Mouse (Mus musculus) lung, postnatal 10 days (tissue): ENCODE measurements around the gene Rin3.

Experiments used
- DNase-seq: peaks from one replicate; pipeline ENCODE4 v3.0.0; 2021

Gene Rin3

DNA sequence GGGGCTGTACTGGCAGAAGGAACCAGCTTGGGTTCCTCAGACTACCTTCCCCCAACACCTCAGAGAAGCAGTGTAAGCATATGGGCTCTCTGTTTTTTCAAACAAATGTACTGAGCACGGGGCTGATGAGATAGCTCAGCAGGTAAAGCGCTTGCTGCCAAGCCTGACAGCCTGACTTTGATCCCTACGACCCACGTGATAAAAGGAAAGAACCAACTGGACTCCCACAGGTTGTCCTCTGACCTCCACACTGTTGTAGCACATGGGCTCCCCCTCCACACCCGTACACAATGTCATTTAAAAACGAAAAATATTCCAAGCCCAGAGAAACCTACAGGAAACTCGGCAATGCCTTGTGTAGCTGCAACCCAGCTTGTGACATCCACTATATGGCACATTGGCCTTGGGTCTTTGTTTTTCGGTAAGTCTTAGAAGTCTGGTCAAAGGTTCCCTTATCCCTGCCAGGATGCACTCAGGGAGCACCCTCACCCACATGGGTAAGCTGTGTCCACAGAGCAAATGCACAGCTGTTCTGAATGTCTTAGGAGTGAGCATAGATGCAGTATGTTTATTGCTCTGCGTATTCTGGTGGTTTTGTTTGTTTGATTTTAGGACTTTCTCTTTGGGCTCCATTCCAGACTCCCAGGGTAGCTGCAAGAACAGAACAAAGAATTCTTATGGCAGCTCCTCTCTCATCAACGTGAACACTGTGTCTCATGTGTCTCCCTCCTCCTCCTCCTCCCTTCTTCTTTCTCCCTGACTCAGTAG lies 22.4 kb downstream of the Rin3 start:
- peak; percentile 46 for DNase-seq

DNA sequence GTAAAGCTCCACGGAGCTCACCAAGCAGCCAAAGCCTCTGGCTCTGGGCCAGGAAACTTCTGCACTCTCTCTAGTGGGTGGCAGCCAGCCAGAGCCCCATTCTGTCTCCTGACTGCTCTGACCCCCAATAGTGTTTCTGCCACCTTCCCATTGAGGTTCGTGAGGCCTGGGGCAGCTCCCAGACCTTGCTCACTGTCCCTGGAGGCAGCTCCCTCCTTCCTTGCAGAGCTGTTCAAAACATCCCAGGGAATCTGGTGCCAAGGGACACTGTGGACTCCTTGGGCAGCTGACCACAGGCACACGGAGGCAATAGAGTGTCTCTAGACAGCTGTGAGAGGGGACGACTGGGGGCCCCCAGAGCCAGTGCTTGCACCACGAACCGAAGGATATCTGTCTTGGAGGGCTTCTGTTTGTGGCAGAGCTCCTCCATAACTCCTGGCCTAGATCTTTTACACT lies 25.2 kb downstream of the Rin3 start:
- peak; percentile 86 for DNase-seq

DNA sequence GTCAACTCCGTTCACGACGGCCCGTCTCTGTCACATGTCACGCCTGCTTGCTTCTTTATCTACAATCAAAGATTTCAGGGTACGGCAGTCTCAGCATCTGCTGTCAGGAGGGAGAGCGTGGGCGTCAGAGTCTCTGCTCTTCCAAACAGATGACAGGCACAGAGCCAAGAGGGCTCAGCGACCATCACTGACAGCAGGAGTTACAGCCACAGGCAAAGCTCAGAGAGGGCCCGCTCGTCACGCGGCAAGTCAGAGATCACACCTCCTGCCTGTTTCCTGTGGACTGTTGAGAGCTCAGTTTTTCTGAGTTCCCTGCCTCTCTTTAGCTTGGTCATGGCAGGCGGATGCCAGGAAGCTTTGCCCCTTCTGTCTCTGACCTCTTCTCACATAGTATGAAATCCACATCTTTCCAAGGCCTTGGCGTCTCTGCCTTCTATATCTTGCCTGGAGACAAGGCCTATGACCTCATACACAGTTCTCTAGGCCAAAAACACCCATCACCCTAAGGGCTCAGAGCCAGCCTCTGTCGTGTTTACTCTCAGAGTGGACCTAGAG lies 25.7 kb downstream of the Rin3 start:
- peak; percentile 93 for DNase-seq

DNA sequence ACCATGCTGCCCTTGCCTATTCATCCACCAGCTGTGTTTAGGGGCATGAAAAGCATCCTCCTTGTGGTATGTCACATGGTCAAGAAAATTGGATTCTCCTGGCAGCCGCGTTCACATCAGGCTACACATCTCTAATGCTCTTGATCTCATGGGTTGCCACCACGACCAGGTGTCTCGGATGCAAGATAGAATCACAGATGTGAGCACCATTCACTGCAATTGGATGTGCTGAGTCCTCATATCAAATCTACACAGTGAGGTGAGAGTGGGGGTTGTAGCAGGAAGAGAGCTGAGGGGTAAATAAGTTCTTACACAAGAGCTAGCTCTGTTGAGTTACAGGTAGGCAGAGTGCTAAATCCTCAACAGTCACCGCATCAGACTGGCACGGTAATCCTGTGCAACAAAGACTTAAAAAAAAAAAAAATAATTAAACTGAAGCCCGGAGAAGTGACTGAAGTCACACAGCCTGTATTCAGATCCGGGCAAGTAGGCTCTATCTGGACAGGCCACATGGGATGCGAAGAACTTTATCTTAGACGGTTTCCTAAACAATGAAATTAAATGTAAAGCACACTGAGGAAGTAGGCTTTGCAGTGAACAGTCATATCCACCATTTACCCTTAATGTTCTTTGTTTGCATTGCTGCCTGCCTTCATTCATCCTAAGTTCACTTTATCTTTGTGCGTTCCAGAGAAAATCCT lies 26.4 kb downstream of the Rin3 start:
- DNase-seq: no peak

DNA sequence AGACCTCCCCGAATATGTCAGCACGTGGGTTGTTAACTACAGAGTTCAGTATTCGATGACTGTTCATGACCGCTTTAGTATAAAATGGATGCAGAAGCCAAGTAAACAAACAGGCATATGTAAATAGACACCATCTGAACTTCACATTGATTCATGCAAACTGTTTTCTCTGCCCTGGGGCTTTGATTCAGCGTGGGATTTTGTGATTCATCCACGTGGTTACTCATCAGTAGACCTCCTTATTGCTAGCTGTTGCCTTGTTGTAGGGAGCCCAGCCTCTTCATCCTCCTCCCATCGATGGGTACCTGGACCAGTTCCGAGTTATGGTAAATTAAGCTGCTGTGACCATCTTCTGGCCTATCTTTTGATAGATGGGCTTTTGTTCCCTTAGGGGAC lies 26.9 kb downstream of the Rin3 start:
- DNase-seq: no peak

DNA sequence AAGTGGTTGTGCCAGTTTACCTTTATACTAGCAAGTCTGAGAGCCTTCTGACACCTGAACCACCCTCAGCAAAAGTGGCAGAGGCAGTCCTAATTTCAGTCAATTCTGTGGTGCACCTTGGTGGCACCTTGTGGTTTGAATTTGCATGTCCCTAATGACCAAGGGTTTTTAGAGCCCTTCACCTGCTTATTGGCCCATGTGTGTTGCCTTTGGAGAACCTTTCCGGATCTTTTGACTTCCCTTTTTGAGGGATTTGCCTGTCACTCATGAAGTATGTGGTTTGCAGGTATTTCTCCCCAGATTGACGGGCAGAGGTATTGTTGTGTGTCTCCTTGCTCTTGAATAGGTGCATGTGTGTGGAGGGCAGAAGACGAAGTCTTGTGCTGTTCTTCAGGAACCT lies 27.4 kb downstream of the Rin3 start:
- no peak for DNase-seq

DNA sequence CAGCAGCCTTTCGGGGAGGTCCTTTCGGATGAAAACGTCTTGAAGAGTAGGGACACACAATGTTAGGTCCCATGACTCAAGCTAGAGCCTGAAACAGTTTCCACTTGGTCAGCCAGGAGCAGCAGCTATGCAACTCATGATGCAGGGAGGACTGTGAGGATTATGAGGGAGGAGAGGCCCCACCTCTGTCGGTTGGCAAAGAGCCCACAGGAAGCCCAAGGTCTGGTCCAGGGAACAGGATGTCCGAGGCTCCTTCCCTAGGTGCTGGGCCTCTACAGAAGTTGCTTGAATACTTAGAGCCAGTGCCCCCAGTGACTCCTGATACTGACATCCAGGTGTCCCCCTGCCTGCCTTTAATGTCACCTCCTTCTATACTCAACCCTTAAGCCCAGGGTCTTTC lies 28.6 kb downstream of the Rin3 start:
- DNase-seq: no peak

DNA sequence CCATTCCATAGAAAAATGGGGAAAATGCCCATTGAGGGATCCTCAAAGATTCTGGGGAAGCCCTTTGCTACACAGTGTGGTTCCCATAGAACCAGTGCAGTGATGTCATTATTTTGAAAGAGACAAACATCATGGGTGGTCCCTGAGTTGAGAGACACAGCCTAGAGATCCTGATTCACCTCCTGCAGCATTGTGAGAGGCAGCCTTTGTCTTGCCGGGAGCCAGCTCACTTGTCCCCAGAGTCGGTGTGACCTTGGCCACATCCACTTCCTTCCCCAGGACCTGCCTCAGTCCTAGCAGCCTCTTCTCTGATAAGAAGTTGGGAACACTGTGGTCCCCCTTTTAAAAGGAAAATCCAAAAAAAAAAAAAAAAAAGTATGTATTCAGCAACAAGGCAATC lies 36.3 kb downstream of the Rin3 start:
- DNase-seq: no peak

DNA sequence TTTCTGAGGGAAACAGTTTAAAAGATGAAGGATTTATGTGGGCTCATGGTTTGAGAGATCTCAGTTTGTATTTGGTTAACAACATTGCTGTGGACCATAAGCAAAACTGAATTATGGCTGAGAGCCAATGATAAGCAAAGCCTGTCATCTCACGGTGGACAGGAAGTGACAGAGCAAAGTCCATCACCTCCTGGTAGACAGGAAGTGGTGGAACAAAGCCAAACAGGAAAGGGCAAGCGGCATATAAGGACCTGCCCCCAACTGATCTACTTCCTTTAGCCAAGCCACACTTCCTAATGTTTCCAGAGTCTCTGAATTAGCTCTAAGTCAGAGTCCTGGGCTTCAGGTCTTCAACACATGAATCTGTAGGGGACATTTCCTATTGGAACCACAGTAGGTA lies 37.1 kb downstream of the Rin3 start:
- DNase-seq: peak; percentile 76

DNA sequence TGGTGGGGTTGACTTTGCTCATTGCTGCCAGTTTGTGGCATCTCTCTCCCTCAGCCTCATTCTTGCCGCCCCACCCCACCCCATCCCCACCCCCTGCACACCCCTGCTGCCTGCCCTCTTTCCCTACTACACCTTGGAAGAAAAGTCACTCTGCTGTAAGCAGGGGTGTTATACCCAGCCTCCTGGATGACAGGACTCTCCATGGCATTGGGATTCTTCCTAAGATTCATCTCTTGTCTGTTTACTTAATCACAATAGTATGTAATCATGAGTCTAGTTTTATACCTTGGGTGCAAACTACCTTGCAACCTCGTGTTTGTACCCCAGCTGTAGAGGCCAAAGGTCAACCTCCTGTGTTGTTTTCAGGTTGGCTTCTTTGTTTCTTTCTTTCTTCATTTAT lies 37.5 kb downstream of the Rin3 start:
- DNase-seq: no peak

DNA sequence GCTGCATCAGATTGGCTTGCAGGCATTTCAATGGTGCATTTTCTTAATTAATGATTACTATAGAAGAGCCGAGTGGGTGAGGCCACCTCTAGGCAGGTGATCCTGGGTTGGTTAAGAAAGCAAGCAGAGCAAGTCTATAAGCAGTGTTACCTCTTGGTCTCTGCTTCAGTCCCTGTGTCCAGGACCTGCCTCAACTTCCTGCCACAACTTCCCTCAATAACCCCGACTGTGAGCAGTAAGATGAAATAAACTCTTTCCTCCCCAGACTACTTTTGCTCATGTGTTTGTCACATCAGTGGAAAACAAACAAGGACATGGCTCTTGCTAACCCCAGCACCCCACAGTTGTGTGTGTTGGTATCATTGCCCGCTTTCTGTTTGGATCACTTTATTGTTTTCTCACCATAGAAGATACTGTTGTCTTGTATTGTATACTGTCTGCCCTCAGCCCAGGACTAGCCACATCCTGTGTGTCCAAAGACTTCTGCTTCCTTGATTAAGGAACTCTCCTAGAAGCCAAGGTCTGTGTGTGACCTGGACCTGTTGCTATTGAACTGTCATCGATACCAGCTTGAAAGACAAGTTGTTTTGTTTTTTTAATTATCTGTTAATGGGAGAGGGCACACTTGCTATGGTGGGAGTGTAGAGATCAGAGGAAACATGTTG lies 38.3 kb downstream of the Rin3 start:
- DNase-seq: no peak

DNA sequence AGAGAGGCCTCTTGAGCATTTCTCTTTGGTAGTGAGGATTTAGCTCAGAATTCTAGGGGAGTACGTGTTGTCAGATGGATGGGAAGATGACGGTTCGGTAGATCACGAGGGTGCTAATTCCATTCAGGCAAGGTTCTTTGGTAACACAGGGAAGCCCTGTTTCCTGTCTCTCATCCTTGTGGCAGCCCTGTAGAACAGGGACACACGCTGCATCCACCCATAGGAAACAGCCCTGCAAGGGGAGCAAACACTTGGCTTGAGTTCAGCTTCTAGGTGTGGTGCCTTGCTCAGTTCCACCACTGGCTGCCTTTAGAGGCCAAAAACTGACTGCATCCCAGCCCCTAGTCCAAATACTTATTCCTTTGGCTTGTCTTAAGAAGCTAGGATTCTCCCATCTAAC lies 39.0 kb downstream of the Rin3 start:
- peak; percentile 40 for DNase-seq

DNA sequence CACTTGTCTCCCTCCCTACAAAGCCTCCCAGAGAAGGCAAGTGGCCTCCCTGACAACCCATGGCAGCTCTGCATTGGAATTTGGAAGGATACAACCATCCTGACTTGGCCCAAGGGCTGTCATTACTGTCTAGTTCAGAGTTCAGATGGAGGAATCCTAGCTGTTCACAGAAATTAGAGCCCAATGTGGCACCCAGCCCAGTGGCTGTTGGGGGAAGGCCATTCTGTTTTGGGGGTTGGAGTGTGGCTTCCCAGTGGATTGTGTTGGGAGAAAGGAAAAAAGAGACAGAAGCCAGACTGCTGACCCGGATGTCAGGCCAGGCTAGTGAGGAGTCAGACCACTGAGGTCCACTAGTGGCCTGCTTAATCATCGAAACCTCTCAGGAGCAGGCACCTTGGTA lies 40.5 kb downstream of the Rin3 start:
- peak; percentile 89 for DNase-seq

DNA sequence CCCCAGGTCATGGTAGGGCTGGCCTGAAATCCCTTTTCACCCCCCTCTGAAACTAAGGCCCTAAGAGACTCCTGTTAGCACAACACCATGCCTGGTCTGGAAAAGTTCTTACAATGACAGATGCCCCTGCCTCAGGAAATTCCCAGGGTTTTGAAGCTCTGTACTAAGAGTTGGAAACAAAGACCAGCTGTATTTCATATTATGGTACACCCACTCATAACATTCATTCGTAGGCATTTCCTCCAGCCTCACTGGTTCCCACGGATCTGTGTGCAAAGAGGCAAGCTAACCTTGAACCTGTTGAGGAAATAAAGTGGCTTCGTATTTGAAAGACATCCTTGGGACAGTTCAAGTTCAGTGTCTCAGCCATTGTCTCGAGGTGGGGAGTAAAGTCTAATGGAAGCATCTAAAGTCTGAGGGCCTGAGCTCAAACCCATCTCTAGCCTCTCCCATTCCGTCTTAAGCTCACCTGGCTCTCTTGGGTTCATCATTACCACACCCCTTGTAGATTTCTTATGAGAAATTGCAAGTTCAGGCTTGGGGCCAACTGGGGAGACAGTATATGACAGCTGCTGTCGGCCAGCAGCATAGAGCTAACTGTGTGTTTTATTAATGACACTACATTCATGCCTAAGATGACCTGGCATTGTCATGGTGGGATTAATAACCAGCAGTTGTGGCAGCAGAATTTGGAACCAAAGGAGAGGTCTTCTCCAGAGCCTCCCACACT lies 41.5 kb downstream of the Rin3 start:
- peak; percentile 34 for DNase-seq

DNA sequence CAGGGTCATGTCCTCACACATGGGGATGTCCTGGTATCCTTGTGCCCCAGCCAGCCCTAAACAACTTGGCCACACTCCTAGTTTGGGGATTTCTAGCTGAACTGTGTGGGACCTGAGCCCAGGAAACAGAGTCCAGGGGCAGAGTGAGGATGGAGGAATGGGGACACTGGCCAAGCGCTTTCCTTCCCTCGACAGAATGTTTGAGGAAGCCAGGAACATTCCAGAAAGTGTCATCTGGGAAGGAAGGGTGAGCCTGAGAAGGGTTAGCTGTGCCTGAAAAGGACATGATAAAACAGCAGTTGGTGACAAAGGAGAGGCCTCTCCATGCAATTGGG lies 42.0 kb downstream of the Rin3 start:
- DNase-seq: peak; percentile 88

DNA sequence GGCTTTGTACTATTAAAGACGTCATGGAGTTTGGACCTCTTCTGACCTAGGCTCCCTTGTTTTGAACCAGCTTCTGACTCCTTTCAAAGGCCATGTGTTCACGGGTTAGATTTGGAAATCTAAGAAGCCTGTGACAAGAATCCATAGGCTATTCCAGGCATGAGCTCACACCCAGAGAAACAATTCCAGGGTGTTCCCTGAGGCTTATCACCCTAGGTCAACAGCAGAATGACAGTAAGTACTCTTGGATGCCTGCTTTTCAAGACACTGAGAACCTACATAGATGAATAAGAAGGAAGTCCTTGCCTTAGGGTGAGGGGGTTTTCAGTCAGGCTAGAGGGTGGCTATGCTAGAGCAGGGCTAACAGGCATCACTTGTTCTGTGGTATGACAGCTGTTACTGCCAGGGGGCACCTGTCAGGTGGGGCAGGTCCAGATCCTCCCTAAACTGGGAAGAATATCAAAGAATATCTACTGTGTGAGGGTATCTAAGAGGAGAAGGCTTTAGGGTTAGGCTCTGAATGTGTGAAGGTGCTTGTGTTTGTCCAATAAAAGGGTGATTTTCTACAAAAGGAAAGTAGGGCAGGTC lies 44.0 kb downstream of the Rin3 start:
- no peak for DNase-seq

DNA sequence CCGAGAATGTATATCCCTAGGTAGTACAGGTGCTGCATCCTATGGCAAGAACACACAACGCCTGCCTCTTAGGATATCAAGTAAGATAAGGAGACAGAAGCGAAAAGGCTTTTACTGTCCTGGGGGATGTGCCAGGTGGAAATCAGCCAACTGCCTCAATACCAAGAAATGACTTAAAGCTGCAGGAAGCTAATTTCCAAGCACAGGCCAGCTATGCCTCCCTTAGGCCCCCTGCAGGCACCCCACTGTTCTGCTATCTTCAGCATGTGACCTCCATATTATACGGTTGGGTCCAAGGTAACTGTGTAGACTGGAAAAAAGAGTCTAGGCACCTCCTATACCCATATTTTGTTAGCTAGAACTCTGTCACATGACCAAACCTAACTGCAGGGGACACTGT lies 44.7 kb downstream of the Rin3 start:
- peak; percentile 70 for DNase-seq

DNA sequence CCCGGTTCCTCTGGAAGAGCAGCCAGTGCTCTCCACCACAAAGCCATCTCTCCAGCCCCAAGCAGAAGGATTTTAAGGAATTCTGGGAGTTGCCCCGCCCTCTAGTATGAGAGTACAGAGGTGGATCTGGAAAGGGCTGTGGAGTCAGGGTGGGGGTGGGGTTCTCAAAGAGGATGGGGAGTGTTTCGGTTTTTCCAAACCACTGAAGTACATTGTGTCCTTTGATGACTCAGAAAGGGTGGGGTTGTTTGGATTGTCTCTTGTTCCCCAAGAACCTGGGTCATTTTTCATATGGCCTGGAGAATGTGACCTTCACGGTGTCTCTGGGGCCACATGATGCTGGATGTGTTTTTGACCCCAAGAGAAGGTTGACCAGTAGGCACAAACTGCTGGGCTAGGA lies 45.2 kb downstream of the Rin3 start:
- DNase-seq: no peak

DNA sequence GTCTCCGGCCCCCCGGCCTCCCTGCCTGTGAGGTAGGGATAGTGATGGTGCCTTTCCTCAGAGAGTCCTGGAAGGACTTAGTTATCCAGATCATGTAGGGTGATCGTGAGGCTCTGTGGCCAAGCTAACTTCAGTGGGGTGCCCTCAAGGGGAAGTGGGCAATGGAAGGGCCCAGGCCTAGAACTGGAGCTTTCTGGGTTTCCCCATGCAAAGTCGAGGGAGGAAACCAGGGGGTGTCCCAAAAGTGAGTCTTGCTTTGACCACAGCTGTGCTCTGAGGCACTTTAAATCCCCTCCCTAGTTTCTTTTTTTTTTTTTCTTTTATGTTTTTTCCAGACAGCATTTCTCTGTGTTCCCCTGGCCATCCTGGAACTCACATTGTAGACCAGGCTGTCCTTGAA lies 47.3 kb downstream of the Rin3 start:
- DNase-seq: no peak

DNA sequence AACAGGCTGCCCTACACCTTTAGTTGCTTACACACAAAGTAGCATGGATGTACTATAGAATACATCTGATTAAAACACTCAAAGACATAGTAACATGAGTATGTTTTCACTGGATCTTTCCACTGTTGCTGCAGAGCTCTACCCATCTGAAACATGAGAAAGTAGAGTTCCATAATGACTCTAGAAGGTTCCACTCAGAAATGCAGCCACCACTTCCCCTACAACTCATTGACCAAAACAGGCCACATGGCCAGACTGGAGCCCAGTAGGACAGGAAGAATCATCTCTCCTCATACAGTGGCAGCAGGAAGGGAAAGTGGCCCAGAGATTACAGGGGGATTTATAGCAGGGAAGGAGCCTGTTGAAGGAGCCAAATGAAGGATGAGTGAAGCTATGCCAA lies 47.9 kb downstream of the Rin3 start:
- DNase-seq: no peak

DNA sequence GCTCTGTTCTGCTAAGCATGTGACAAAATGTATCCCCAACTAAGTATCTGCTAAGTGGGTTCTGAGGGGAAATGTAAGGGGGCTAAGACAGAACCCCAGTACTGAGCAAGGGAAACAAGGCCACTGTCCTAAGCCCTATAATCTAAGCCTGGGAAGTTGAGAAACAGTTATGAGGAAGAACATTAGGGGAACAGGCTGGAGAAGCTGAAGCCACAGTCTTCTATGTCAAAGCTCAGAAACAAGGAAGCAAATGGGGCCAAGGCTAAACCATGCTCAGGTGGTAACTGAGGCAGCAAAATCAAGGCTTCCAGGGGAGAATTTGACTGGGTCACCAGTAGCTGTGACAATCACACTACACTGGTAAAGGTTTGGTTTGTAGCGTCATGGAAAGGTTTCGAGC lies 50.3 kb downstream of the Rin3 start:
- DNase-seq: no peak

DNA sequence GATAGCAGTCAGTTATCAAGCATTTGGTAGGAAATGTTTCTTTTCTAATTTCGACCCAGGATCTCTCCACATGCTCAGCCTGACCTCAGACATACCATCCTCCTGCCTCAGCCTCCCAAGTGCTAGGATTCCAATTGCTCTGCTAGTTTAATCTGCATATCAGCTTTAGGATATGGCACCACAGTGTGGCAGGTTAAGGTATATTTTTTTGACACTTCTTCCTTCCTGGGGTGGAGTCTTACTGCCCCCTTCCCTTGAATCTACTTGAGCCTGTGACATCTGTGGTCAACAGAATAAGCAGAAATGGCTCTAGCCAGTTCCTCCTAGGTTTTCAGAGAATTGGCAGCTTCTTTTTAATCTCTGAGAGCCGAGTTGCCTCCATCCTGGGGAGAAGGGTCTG lies 56.2 kb downstream of the Rin3 start:
- DNase-seq: no peak

DNA sequence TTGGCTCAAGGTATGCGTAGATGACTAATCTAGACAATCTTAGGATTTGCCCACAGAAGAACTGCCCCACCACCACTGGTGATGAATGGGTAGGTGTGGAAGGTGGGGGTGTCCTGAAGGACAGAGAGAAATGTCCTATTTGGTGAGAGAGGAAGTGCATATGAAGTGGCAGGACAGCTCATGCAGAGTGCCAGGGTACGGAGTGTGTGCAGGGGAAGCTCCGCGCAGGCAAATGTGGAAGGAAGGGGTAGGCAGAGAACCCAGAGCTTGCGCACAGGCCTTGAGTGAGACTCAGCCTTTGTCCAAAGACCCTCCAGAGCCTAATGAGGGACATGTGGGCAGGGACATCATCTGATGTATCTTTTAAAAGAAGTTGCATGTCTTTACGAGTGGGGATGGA lies 57.6 kb downstream of the Rin3 start:
- DNase-seq: no peak
